Mouse (Mus musculus): Measurements from ENCODE around the gene Cabp4. TPM values are rescaled to one million over a fixed set of nuclear protein-coding genes. Genes with fewer than 3 reads are reported as not detected.

Gene Cabp4
- polyA plus RNA-seq, 1 experiment from 2014 or later = 0.48 TPM

DNA sequence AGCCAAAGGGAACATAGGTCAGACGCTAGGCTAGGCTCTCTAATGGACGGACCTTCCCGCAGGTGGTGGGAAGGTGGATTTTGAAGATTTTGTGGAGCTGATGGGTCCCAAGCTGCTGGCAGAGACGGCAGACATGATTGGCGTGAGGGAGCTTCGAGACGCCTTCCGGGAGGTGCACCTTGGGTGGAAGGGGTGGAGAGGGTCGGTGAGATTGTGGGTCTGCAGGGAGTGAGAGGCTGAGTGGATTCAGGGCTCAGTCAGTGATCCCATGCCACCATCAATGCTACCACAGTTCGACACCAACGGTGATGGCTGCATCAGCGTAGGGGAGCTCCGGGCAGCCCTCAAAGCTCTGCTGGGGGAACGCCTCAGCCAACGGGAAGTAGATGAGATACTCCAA is 57.7 kb downstream of the Cabp4 start:
- DNase-seq (ENCODE audit: low spot score) = no peak

Other genes with a start within 250 kb of the Cabp4 start
- 48.7 and 50.1 TPM in 2 replicates for gene Tcirg1, start 236.9 kb downstream of the Cabp4 start, polyA plus RNA-seq (2015; fragmentation: Nextera tagmentation; extraction: Ambion mirVana)
- 333 and 338 TPM in 2 replicates for gene Ndufs8, start 231.3 kb downstream of the Cabp4 start, polyA plus RNA-seq (2015; fragmentation: Nextera tagmentation; extraction: Ambion mirVana)
- gene Aldh3b1, start 214.2 kb downstream of the Cabp4 start, polyA plus RNA-seq (2015; fragmentation: Nextera tagmentation; extraction: Ambion mirVana) = 4.6 and 5.3 TPM in 2 replicates
- gene Unc93b1, start 208.8 kb downstream of the Cabp4 start, polyA plus RNA-seq (2015; fragmentation: Nextera tagmentation; extraction: Ambion mirVana) = 32.2 and 34.2 TPM in 2 replicates
- gene Aldh3b3, start 185.4 kb downstream of the Cabp4 start, polyA plus RNA-seq (2015; fragmentation: Nextera tagmentation; extraction: Ambion mirVana) = 0.07 TPM in 1 of 2 replicates, not detected in the other
- gene Aldh3b2, start 171.7 kb downstream of the Cabp4 start, polyA plus RNA-seq (2015; fragmentation: Nextera tagmentation; extraction: Ambion mirVana) = 1.5 and 1.6 TPM in 2 replicates
- 4.3 and 5.9 TPM in 2 replicates for gene Acy3, start 157.5 kb downstream of the Cabp4 start, polyA plus RNA-seq (2015; fragmentation: Nextera tagmentation; extraction: Ambion mirVana)
- gene Tbx10, start 151.3 kb downstream of the Cabp4 start, polyA plus RNA-seq (2015; fragmentation: Nextera tagmentation; extraction: Ambion mirVana) = 0.06 TPM in 1 of 2 replicates, not detected in the other
- gene Nudt8, start 143.5 kb downstream of the Cabp4 start, polyA plus RNA-seq (2015; fragmentation: Nextera tagmentation; extraction: Ambion mirVana) = 40.4 and 42.5 TPM in 2 replicates
- 0.98 and 1.6 TPM in 2 replicates for gene Gm49405, start 143.4 kb downstream of the Cabp4 start, polyA plus RNA-seq (2015; fragmentation: Nextera tagmentation; extraction: Ambion mirVana)
- gene Doc2g, start 140.7 kb downstream of the Cabp4 start, polyA plus RNA-seq (2015; fragmentation: Nextera tagmentation; extraction: Ambion mirVana) = 1.3 and 1.6 TPM in 2 replicates
- 191 and 194 TPM in 2 replicates for gene Ndufv1, start 131.2 kb downstream of the Cabp4 start, polyA plus RNA-seq (2015; fragmentation: Nextera tagmentation; extraction: Ambion mirVana)
- gene Gstp1, start 106.0 kb downstream of the Cabp4 start, polyA plus RNA-seq (2015; fragmentation: Nextera tagmentation; extraction: Ambion mirVana) = 609 and 681 TPM in 2 replicates
- gene Gstp2, start 98.0 kb downstream of the Cabp4 start, polyA plus RNA-seq (2015; fragmentation: Nextera tagmentation; extraction: Ambion mirVana) = 4.5 and 6.1 TPM in 2 replicates
- 10.3 and 13.9 TPM in 2 replicates for gene Gstp3, start 84.5 kb downstream of the Cabp4 start, polyA plus RNA-seq (2015; fragmentation: Nextera tagmentation; extraction: Ambion mirVana)
- 0.42 TPM in 1 of 2 replicates, not detected in the other for gene Cabp2, start 62.5 kb downstream of the Cabp4 start, polyA plus RNA-seq (2015; fragmentation: Nextera tagmentation; extraction: Ambion mirVana)
- gene Cdk2ap2, start 46.9 kb downstream of the Cabp4 start, polyA plus RNA-seq (2015; fragmentation: Nextera tagmentation; extraction: Ambion mirVana) = 179 and 208 TPM in 2 replicates
- gene Pitpnm1, start 44.0 kb downstream of the Cabp4 start, polyA plus RNA-seq (2015; fragmentation: Nextera tagmentation; extraction: Ambion mirVana) = 37.1 and 45.6 TPM in 2 replicates
- gene Aip, start 18.2 kb downstream of the Cabp4 start, polyA plus RNA-seq (2015; fragmentation: Nextera tagmentation; extraction: Ambion mirVana) = 114 TPM in 2 replicates
- gene Gpr152, start 4.2 kb downstream of the Cabp4 start, polyA plus RNA-seq (2015; fragmentation: Nextera tagmentation; extraction: Ambion mirVana) = 0.03 TPM in 1 of 2 replicates, not detected in the other
- gene Coro1b, start 4.6 kb upstream of the Cabp4 start, polyA plus RNA-seq (2015; fragmentation: Nextera tagmentation; extraction: Ambion mirVana) = 184 and 207 TPM in 2 replicates
- 929 and 954 TPM in 2 replicates for gene Ptprcap, start 9.6 kb upstream of the Cabp4 start, polyA plus RNA-seq (2015; fragmentation: Nextera tagmentation; extraction: Ambion mirVana)
- gene Rps6kb2, start 19.3 kb upstream of the Cabp4 start, polyA plus RNA-seq (2015; fragmentation: Nextera tagmentation; extraction: Ambion mirVana) = 36.4 and 41.8 TPM in 2 replicates
- 6.8 and 10.4 TPM in 2 replicates for gene Carns1, start 31.4 kb upstream of the Cabp4 start, polyA plus RNA-seq (2015; fragmentation: Nextera tagmentation; extraction: Ambion mirVana)
- gene Tbc1d10c, start 47.3 kb upstream of the Cabp4 start, polyA plus RNA-seq (2015; fragmentation: Nextera tagmentation; extraction: Ambion mirVana) = 322 and 323 TPM in 2 replicates
- gene Ppp1ca, start 48.0 kb upstream of the Cabp4 start, polyA plus RNA-seq (2015; fragmentation: Nextera tagmentation; extraction: Ambion mirVana) = 995 and 1,030 TPM in 2 replicates
- gene Rad9a, start 57.6 kb upstream of the Cabp4 start, polyA plus RNA-seq (2015; fragmentation: Nextera tagmentation; extraction: Ambion mirVana) = 29.8 and 33.2 TPM in 2 replicates
- 2.1 and 2.5 TPM in 2 replicates for gene Clcf1, start 70.2 kb upstream of the Cabp4 start, polyA plus RNA-seq (2015; fragmentation: Nextera tagmentation; extraction: Ambion mirVana)
- gene AC109138.7, start 70.3 kb upstream of the Cabp4 start, polyA plus RNA-seq (2015; fragmentation: Nextera tagmentation; extraction: Ambion mirVana) = not detected in 2 replicates
- 41.2 and 44.3 TPM in 2 replicates for gene Pold4, start 87.9 kb upstream of the Cabp4 start, polyA plus RNA-seq (2015; fragmentation: Nextera tagmentation; extraction: Ambion mirVana)
- 9.4 and 10.1 TPM in 2 replicates for gene Ssh3, start 125.1 kb upstream of the Cabp4 start, polyA plus RNA-seq (2015; fragmentation: Nextera tagmentation; extraction: Ambion mirVana)
- 9.8 and 12.2 TPM in 2 replicates for gene Ankrd13d, start 139.1 kb upstream of the Cabp4 start, polyA plus RNA-seq (2015; fragmentation: Nextera tagmentation; extraction: Ambion mirVana)
- gene Grk2, start 162.2 kb upstream of the Cabp4 start, polyA plus RNA-seq (2015; fragmentation: Nextera tagmentation; extraction: Ambion mirVana) = 64.3 and 81.3 TPM in 2 replicates